ENCODE assay signal across 14 mouse cellular contexts in genomic region chr15:62889798-62890197, GRCm38 (mm10).
"Had no signal": no experiment of that assay in that cellular context is flagged by ENCODE, and none has a peak within 500 bp of the region (broad histone marks: within the 10 kb centered on the region; RNA-seq: fewer than 3 reads in every experiment).

No protein-coding gene starts in this region.

- ATAC-seq: liver, postnatal 0 days; midbrain, embryonic 13.5 days had no signal

- H3K4me1 ChIP-seq: limb, embryonic 12.5 days; liver, embryonic 13.5 days; lung, embryonic 15.5 days; midbrain, embryonic 13.5 days; neural tube, embryonic 15.5 days had no signal

- H3K4me2 ChIP-seq: limb, embryonic 12.5 days; liver, embryonic 13.5 days; lung, embryonic 15.5 days; midbrain, embryonic 13.5 days; neural tube, embryonic 15.5 days had no signal

- DNase-seq: kidney, postnatal 10 days; kidney, postnatal 4 days; liver; liver, embryonic 13.5 days; liver, postnatal 0 days; right cerebral cortex, postnatal 4 days; spleen, adult 18-20 months; thymus, adult 18-20 months; thymus, postnatal 25 days had no signal

- H3K27me3 ChIP-seq: limb, embryonic 12.5 days; liver, embryonic 13.5 days; lung, embryonic 15.5 days; midbrain, embryonic 13.5 days; neural tube, embryonic 15.5 days had no signal

- H3K9ac ChIP-seq: limb, embryonic 12.5 days; liver, embryonic 13.5 days; liver, postnatal 0 days; lung, embryonic 15.5 days; midbrain, embryonic 13.5 days; neural tube, embryonic 15.5 days had no signal

- H3K4me3 ChIP-seq: layer of hippocampus, adult 2 months; limb, embryonic 12.5 days; liver, embryonic 13.5 days; lung, embryonic 15.5 days; midbrain, embryonic 13.5 days; neural tube, embryonic 15.5 days had no signal

- H3K36me3 ChIP-seq: limb, embryonic 12.5 days; liver, embryonic 13.5 days; lung, embryonic 15.5 days; midbrain, embryonic 13.5 days; neural tube, embryonic 15.5 days had no signal

- H3K9me3 ChIP-seq: limb, embryonic 12.5 days; liver, embryonic 13.5 days; lung, embryonic 15.5 days; neural tube, embryonic 15.5 days had no signal

- H3K27ac ChIP-seq: layer of hippocampus, adult 2 months; limb, embryonic 12.5 days; liver, embryonic 13.5 days; lung, embryonic 15.5 days; midbrain, embryonic 13.5 days; neural tube, embryonic 15.5 days had no signal
